Mouse (Mus musculus) kidney, postnatal 0 days (tissue): Measurements from ENCODE around the gene Catsper1. TPM values are rescaled to one million over a fixed set of nuclear protein-coding genes. Genes with fewer than 3 reads are reported as not detected.

ENCODE experiments used
- ATAC-seq: fragments of 200-750 bp; cut with Nextera tagmentation; replicated peaks from 2 replicates; pipeline ENCODE4 v1.8.0; 2017; ENCODE audit warnings: low read depth, moderate number of reproducible peaks, moderate TSS enrichment, moderate library complexity; ENCODE audit not compliant: low FRiP score
- DNase-seq: peaks from one replicate; pipeline ENCODE4 v3.0.0-alpha.2; 2016; ENCODE audit warnings: low spot score
- H3K27ac ChIP-seq: fragments of 300-500 bp; sonication (generic); 2 replicates; pipeline ENCODE4 v1.5.1; 2014; ENCODE audit warnings: mild to moderate bottlenecking
- H3K27me3 ChIP-seq: fragments of 300-500 bp; sonication (generic); 2 replicates; pipeline ENCODE4 v1.6.1; 2014; ENCODE audit warnings: low read length, mixed read lengths; ENCODE audit not compliant: insufficient read depth
- H3K36me3 ChIP-seq: fragments of 300-500 bp; sonication (generic); 2 replicates; pipeline ENCODE4 v1.6.1; 2014; ENCODE audit warnings: low read length, mixed read lengths; ENCODE audit not compliant: insufficient read depth
- H3K4me1 ChIP-seq: fragments of 300-500 bp; sonication (generic); replicated peaks from 2 replicates; pipeline ENCODE4 v1.6.1; 2014; ENCODE audit warnings: antibody characterized with exemption, low read length, mixed read lengths; ENCODE audit not compliant: insufficient read depth
- H3K4me2 ChIP-seq: fragments of 300-500 bp; sonication (generic); 2 replicates; pipeline ENCODE4 v1.6.1; 2014; ENCODE audit warnings: mild to moderate bottlenecking, low read length, moderate library complexity, mixed read lengths
- H3K4me3 ChIP-seq: fragments of 300-500 bp; sonication (generic); replicated peaks from 2 replicates; pipeline ENCODE4 v1.5.1; 2014; ENCODE audit warnings: low read depth, low read length
- H3K9ac ChIP-seq: fragments of 300-500 bp; sonication (generic); 2 replicates; pipeline ENCODE4 v1.6.1; 2014; ENCODE audit warnings: low read depth, low read length
- H3K9me3 ChIP-seq: fragments of 300-500 bp; sonication (generic); replicated peaks from 2 replicates; pipeline ENCODE4 v1.6.1; 2016; ENCODE audit warnings: low read length, inconsistent platforms, mixed read lengths
- CTCF ChIP-seq: IDR thresholded peaks from 2 replicates; pipeline ENCODE4 v1.5.1; 2016; ENCODE audit warnings: antibody characterized with exemption, low read depth, mild to moderate bottlenecking, moderate library complexity
- WGBS: fragments of 180-500 bp; shearing (Covaris S2); extraction: QIAGEN DNeasy Blood & Tissue Kit; methylation state at CpG from one replicate; pipeline ENCODE4 v1.1.7; 2014; 5-methylcytosine and 5-hydroxymethylcytosine counted together
- polyA plus RNA-seq: library from polyadenylated mRNA; unstranded; fragments of >200 nt; fragmentation: Nextera tagmentation; extraction: Ambion mirVana; gene quantifications from 2 replicates; pipeline ENCODE4 v1.2.1, GENCODE M21; 2015

The Catsper1 gene
- polyA plus RNA-seq, 1 experiment from 2014 or later: not detected

GRCm38 (mm10) chr19:5327970-5328369 lies 7.6 kb upstream of the Catsper1 start:
- H3K4me3 ChIP-seq: no peak overlapping the region
- peak; percentile 43; the same call in 1 of the 2 replicates for ATAC-seq
- TF ChIP-seq CTCF: no peak
- no peaks in the 10 kb centered on the region for H3K36me3 ChIP-seq
- no peaks in the 10 kb centered on the region for H3K9me3 ChIP-seq
- H3K27ac ChIP-seq: peak overlapping the region; percentile 60; the same call in 1 of the 2 replicates
- no peaks in the 10 kb centered on the region for H3K27me3 ChIP-seq
- DNase-seq: peak; percentile 12
- H3K9ac ChIP-seq: no peak overlapping the region
- WGBS: 67% methylated on average over 19 of the region's 19 CpGs
- H3K4me2 ChIP-seq: no peak overlapping the region
- H3K4me1 ChIP-seq: 0 out of 2 replicates have a peak, but pooled peaks cover 3% of the 10 kb centered on the region

- no peak overlapping the region for H3K9ac ChIP-seq
- ATAC-seq (no peak), DNase-seq (no peak)
- no peak overlapping the region for H3K4me2 ChIP-seq
- no peaks in the 10 kb centered on the region for H3K9me3 ChIP-seq
- 77% methylated on average over 5 of the region's 5 CpGs for WGBS
- H3K36me3 ChIP-seq: no peaks in the 10 kb centered on the region
- no peak for TF ChIP-seq CTCF
- H3K4me1 ChIP-seq: no peaks in the 10 kb centered on the region
- H3K4me3 ChIP-seq: no peak overlapping the region
- H3K27ac ChIP-seq: no peak overlapping the region
- H3K27me3 ChIP-seq: no peaks in the 10 kb centered on the region
Observed at GRCm38 (mm10) chr19:5334741-5335140, 800 bp upstream of the Catsper1 start.

- peak; percentile 95 for TF ChIP-seq CTCF
- DNase-seq (peak; percentile 84), ATAC-seq (no peak; the same call in 1 of the 2 replicates)
Observed at GRCm38 (mm10) chr19:5337975-5338374, 2.4 kb downstream of the Catsper1 start.

GRCm38 (mm10) chr19:5341360-5341759 lies 5.8 kb downstream of the Catsper1 start:
- H3K27ac ChIP-seq: no peak overlapping the region
- no peak overlapping the region for H3K4me3 ChIP-seq
- no peaks in the 10 kb centered on the region for H3K9me3 ChIP-seq
- DNase-seq (no peak), ATAC-seq (no peak)
- no peaks in the 10 kb centered on the region for H3K4me1 ChIP-seq
- no peaks in the 10 kb centered on the region for H3K36me3 ChIP-seq
- no peak overlapping the region for H3K4me2 ChIP-seq
- no peaks in the 10 kb centered on the region for H3K27me3 ChIP-seq
- TF ChIP-seq CTCF: no peak
- 86% methylated on average over 7 of the region's 7 CpGs for WGBS
- H3K9ac ChIP-seq: no peak overlapping the region

More at GRCm38 (mm10) chr19:5337975-5338374, 2.4 kb downstream of the Catsper1 start:
- H3K27ac ChIP-seq: no peak overlapping the region
- no peaks in the 10 kb centered on the region for H3K36me3 ChIP-seq
- H3K27me3 ChIP-seq: no peaks in the 10 kb centered on the region
- no peak overlapping the region for H3K4me2 ChIP-seq
- H3K4me1 ChIP-seq: no peaks in the 10 kb centered on the region
- H3K9me3 ChIP-seq: no peaks in the 10 kb centered on the region
- no peak overlapping the region for H3K9ac ChIP-seq
- no peak overlapping the region for H3K4me3 ChIP-seq
- WGBS: 15% methylated on average over 5 of the region's 5 CpGs

GRCm38 (mm10) chr19:5345297-5346131 lies 10.0 kb downstream of the Catsper1 start:
- Histone ChIP-seq H3K9me3 (no peaks in the 10 kb centered on the region), H3K27ac (no peak overlapping the region), H3K9ac (no peak overlapping the region), H3K36me3 (no peaks in the 10 kb centered on the region), H3K27me3 (no peaks in the 10 kb centered on the region), H3K4me1 (no peaks in the 10 kb centered on the region), H3K4me2 (no peak overlapping the region), H3K4me3 (no peak overlapping the region)
- WGBS: 58% methylated on average over 6 of the region's 6 CpGs
- DNase-seq (peak; percentile 28), ATAC-seq (no peak)
- no peak for TF ChIP-seq CTCF

- ATAC-seq (no peak), DNase-seq (no peak)
- Histone ChIP-seq H3K4me2 (no peak overlapping the region), H3K9ac (no peak overlapping the region), H3K27me3 (no peaks in the 10 kb centered on the region), H3K36me3 (no peaks in the 10 kb centered on the region), H3K27ac (no peak overlapping the region), H3K9me3 (no peaks in the 10 kb centered on the region), H3K4me3 (no peak overlapping the region), H3K4me1 (no peaks in the 10 kb centered on the region)
- TF ChIP-seq CTCF: no peak
- WGBS: 70% methylated on average over 6 of the region's 6 CpGs
Observed at GRCm38 (mm10) chr19:5348064-5348463, 12.5 kb downstream of the Catsper1 start.
